Mouse (Mus musculus) right cerebral cortex, adult 18-20 months (tissue): ENCODE measurements around the gene Prkg2.

Experiments used
- DNase-seq: peaks from one replicate; pipeline ENCODE4 v3.0.0; 2022; ENCODE audit warnings: mixed read lengths

Prkg2 gene

GRCm38 (mm10) chr5:98897946-98898345 is 139.2 kb downstream of the Prkg2 start:
- DNase-seq = no peak

- peak; percentile 7 for DNase-seq
These were observed 142.9 kb downstream of the Prkg2 start for GRCm38 (mm10) chr5:98894281-98894680.

GRCm38 (mm10) chr5:98890544-98891050 is 146.6 kb downstream of the Prkg2 start:
- no peak for DNase-seq

GRCm38 (mm10) chr5:98882096-98882495 is 155.1 kb downstream of the Prkg2 start:
- no peak for DNase-seq
